Mouse (Mus musculus): Measurements from ENCODE around the gene Mdm2.

- no peak for TF ChIP-seq POLR2A (IDR thresholded peaks at IDR 0.05; ENCODE audit: extremely low read depth, insufficient read depth, low read length)
- no peak for TF ChIP-seq CTCF (IDR thresholded peaks at IDR 0.05; ENCODE audit: low read depth, low read length)
Observed at GRCm38 (mm10) chr10:117740171-117740570, 29.6 kb upstream of the Mdm2 start.
